Mouse (Mus musculus) CD4-positive, CD25-positive, alpha-beta regulatory T cell, adult 9 weeks (primary cell): ENCODE data around the gene Pusl1. TPM values are rescaled to one million over a fixed set of nuclear protein-coding genes. Genes with fewer than 3 reads are reported as not detected.

ENCODE experiments used
- polyA plus RNA-seq: library from polyadenylated mRNA; unstranded; fragments of 100-300 nt; shearing (Covaris generic); gene quantifications from one replicate; pipeline ENCODE4 v1.2.1, GENCODE M21; 2017

Gene Pusl1
- polyA plus RNA-seq = 35.9 TPM

DNA sequence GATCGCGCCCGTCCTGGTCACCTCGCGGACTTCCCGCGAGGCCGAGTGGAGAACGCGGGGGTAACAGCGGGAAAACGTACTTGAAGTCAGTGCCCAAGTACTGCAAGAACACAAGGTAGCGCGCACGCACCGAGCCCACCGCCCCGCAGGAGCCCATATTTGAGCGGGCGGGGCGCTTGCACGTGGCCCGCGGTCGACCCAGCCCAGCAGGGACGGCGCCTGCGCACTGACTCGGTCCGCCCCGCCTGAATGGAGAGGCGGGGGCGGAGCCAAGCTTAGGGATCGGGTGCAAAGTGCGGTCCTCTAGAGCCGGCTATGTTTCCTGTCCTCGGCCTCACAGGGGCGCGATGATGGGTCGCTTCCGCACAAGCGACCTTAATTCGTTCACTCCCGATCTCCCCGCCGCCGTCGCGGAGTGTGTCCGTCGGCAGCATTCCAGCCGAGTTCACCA lies at the start of gene Pusl1, which contains the start of gene Acap3:
TSS of gene Pusl1 (minus strand) at position 231 of the 451 bp plus-strand sequence.
TSS of gene Acap3 (plus strand) at position 272 of the 451 bp plus-strand sequence.

DNA sequence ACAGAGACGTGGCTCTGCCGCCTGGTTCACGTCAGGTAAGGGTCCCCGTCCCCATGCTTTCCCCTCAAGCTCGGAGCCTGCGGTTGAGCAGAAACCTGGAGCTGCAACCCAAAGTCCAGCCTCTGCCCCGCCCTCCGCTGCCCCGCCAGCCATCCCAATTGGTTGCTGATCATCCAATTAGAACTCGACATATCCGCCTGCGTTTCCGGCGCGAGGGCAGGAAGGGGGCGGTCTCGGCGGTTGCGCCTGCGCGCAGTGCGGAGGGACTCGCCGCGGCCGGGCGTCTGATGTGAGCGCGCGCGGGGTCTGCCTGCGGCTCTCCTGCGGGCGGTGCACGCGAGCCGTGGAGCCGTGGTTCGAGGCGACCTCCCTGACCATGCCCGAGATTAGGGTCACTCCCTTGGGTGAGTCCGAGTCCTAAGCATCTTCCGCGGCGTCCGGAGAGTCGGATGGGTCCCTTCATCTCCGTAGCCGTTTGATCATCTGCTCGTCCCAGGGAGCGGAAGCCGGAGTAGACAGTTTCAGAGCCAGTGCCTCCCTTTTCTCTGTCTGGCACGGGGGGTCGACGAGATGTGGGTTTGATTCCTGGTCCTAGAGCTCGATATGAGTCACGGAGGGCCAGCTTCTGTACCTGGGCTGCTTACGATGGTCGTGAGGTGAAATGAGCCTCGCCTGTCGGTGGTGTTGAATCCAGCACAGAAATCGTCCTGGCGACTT lies 22.1 kb downstream of the Pusl1 start, which contains the start of the genes Cptp and Ints11:
TSS of gene Cptp (minus strand) at position 124 of the 717 bp plus-strand sequence.
TSS of gene Ints11 (plus strand) at position 230 of the 717 bp plus-strand sequence.

DNA sequence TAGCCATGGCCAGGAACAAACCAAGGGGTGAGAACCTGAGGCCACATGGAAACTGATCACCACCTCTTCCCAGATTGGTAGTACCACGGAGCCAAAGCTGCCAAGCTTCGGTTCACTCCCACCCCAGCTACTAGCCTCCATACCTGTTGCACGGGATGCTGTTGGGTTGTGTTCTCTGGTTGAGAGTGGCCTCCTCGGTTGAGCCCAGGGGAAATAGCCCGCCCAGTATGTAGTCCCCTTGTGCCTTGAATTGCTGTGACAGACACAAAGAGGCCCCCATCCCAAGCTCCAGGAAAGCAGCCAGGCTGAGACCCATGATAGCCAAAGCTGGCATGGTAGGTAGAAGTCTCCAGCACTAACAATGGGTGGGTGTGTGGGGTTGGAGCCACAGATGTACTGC lies 28.6 kb downstream of the Pusl1 start, which contains the start of gene Tas1r3:
TSS of gene Tas1r3 (minus strand) at position 362 of the 400 bp plus-strand sequence.

DNA sequence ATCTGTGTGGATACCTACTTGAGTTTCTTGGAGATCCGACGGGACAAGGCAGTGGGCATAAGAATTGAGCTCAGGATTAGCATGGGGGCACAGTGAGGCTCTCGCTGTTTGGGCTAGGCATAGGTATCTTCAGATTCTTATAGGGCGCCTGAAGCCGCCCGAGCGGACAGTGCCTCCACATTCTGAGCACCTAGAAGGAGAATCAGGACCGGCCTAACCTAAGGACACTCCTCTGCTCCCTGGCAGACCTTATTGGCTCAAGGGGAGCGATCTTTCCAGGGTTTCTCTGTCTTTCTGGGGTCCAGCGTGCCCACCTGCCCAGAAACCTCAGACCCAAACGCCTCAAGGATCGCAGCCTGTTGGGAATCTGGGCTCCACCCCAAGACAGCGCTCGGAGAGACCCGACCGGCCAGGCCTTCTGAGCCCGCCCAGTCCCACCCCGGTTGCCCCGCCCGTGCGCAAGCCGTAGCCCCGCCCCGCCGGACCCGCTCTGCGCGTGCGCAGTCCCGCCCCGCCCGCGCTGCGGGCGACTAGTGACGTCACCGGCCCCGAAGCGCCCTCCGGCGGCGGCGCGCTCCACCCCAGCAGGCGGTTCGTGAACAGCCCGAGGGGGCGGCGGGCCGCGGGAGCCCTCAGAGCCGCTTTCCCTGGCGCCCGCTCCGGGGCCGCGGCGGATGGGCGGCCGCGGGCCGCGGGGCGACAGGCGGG lies 44.6 kb downstream of the Pusl1 start, which contains the start of gene Dvl1:
TSS of gene Dvl1 (plus strand) at position 532 of the 708 bp plus-strand sequence.

DNA sequence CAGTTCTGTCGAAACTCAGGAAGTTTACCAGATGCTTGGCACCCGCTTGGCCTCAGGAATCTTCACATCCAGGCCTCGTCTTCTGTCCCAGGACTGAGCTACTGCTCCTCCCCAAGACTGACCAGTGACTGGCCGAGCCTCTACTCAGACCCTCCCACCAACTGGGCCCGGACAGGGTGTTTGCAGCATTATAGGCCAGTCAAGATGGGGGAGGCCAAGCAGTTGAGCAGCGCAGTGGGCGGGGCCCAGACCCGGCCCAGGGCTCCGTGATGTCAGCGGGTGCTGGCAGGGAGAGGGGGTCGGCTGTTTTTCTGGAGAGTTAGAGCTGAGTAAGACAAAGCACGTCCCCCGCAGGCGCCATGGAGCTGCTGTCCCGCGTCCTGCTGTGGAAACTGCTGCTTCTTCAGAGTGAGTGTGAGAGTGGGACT lies 52.1 kb downstream of the Pusl1 start, which contains the start of gene Mxra8:
TSS of gene Mxra8 (plus strand) at position 198 of the 428 bp plus-strand sequence.

Other genes starting within 250 kb of the Pusl1 start
- not detected for gene Gm10563, start 246.4 kb downstream of the Pusl1 start, polyA plus RNA-seq
- gene Mmp23, start 238.4 kb downstream of the Pusl1 start, polyA plus RNA-seq = 0.19 TPM
- 30.9 TPM for gene Mib2, start 222.6 kb downstream of the Pusl1 start, polyA plus RNA-seq
- gene Fndc10, start 197.4 kb downstream of the Pusl1 start, polyA plus RNA-seq = 0.72 TPM
- gene Ssu72, start 187.0 kb downstream of the Pusl1 start, polyA plus RNA-seq = 160 TPM
- gene Tmem240, start 157.0 kb downstream of the Pusl1 start, polyA plus RNA-seq = 0.15 TPM
- 28.3 TPM for gene Atad3a, start 130.7 kb downstream of the Pusl1 start, polyA plus RNA-seq
- 0.10 TPM for gene Vwa1, start 117.1 kb downstream of the Pusl1 start, polyA plus RNA-seq
- not detected for gene Tmem88b, start 105.9 kb downstream of the Pusl1 start, polyA plus RNA-seq
- not detected for gene Ankrd65, start 101.3 kb downstream of the Pusl1 start, polyA plus RNA-seq
- gene Mrpl20, start 88.9 kb downstream of the Pusl1 start, polyA plus RNA-seq = 151 TPM
- 114 TPM for gene Ccnl2, start 79.3 kb downstream of the Pusl1 start, polyA plus RNA-seq
- gene Aurkaip1, start 60.5 kb downstream of the Pusl1 start, polyA plus RNA-seq = 211 TPM
- 4.8 TPM for gene Mxra8, start 52.1 kb downstream of the Pusl1 start, polyA plus RNA-seq
- 3.0 TPM for gene Dvl1, start 44.4 kb downstream of the Pusl1 start, polyA plus RNA-seq
- gene Tas1r3, start 28.4 kb downstream of the Pusl1 start, polyA plus RNA-seq = 0.99 TPM
- 23.9 TPM for gene Cptp, start 22.3 kb downstream of the Pusl1 start, polyA plus RNA-seq
- 75.8 TPM for gene Ints11, start 22.2 kb downstream of the Pusl1 start, polyA plus RNA-seq
- 5.7 TPM for gene Acap3, start within 50 bp of the Pusl1 start, polyA plus RNA-seq
- 12.6 TPM for gene Ube2j2, start 52.0 kb upstream of the Pusl1 start, polyA plus RNA-seq
- gene C1qtnf12, start 70.5 kb upstream of the Pusl1 start, polyA plus RNA-seq = 11.2 TPM
- 0.98 TPM for gene B3galt6, start 100.9 kb upstream of the Pusl1 start, polyA plus RNA-seq
- gene Sdf4, start 101.1 kb upstream of the Pusl1 start, polyA plus RNA-seq = 590 TPM
- gene Tnfrsf4, start 122.1 kb upstream of the Pusl1 start, polyA plus RNA-seq = 948 TPM
- gene Tnfrsf18, start 134.4 kb upstream of the Pusl1 start, polyA plus RNA-seq = 768 TPM
- gene Ttll10, start 167.6 kb upstream of the Pusl1 start, polyA plus RNA-seq = 0.35 TPM
- 40.7 TPM for gene 9430015G10Rik, start 218.2 kb upstream of the Pusl1 start, polyA plus RNA-seq
- 0.19 TPM for gene Rnf223, start 238.7 kb upstream of the Pusl1 start, polyA plus RNA-seq